Mouse (Mus musculus) cerebellum, adult 11-12 months (tissue): Measurements from ENCODE around the gene 1700003F12Rik.
A peak's percentile ranks its signal among the peaks of the same experiment; 100 is the strongest.

Experiments
- DNase-seq: peaks from one replicate; pipeline ENCODE4 v3.0.0; 2022

Gene 1700003F12Rik

GRCm38 (mm10) chr2:154546711-154547110 lies at the start of gene 1700003F12Rik:
TSS of gene 1700003F12Rik (plus strand) at chr2:154547085.
- peak; percentile 16 for DNase-seq

- peak; percentile 65 for DNase-seq
Observed at GRCm38 (mm10) chr2:154498571-154498970, 48.3 kb upstream of the 1700003F12Rik start.

GRCm38 (mm10) chr2:154499717-154500247 lies 47.1 kb upstream of the 1700003F12Rik start:
- no peak for DNase-seq

- no peak for DNase-seq
Observed at GRCm38 (mm10) chr2:154500758-154501157, 46.1 kb upstream of the 1700003F12Rik start.

GRCm38 (mm10) chr2:154507076-154507475 lies 39.8 kb upstream of the 1700003F12Rik start:
- DNase-seq, result no peak

- peak; percentile 65 for DNase-seq
Observed at GRCm38 (mm10) chr2:154507566-154508283, 39.2 kb upstream of the 1700003F12Rik start.

GRCm38 (mm10) chr2:154508450-154508849 lies 38.4 kb upstream of the 1700003F12Rik start:
- DNase-seq, result no peak

- no peak for DNase-seq
Observed at GRCm38 (mm10) chr2:154510141-154510540, 36.7 kb upstream of the 1700003F12Rik start.

- DNase-seq, result no peak
Observed at GRCm38 (mm10) chr2:154516944-154517343, 29.9 kb upstream of the 1700003F12Rik start.

- DNase-seq, result no peak
Observed at GRCm38 (mm10) chr2:154517424-154517823, 29.5 kb upstream of the 1700003F12Rik start.

- no peak for DNase-seq
Observed at GRCm38 (mm10) chr2:154521449-154521848, 25.4 kb upstream of the 1700003F12Rik start.

- DNase-seq, result no peak
Observed at GRCm38 (mm10) chr2:154522334-154522733, 24.6 kb upstream of the 1700003F12Rik start.

- no peak for DNase-seq
Observed at GRCm38 (mm10) chr2:154525285-154525684, 21.6 kb upstream of the 1700003F12Rik start.

- no peak for DNase-seq
Observed at GRCm38 (mm10) chr2:154526531-154526930, 20.4 kb upstream of the 1700003F12Rik start.

- no peak for DNase-seq
Observed at GRCm38 (mm10) chr2:154532888-154533287, 14.0 kb upstream of the 1700003F12Rik start.

- DNase-seq, result no peak
Observed at GRCm38 (mm10) chr2:154534704-154535270, 12.1 kb upstream of the 1700003F12Rik start.

- peak; percentile 52 for DNase-seq
Observed at GRCm38 (mm10) chr2:154538310-154538709, 8.6 kb upstream of the 1700003F12Rik start.

GRCm38 (mm10) chr2:154538710-154539109 lies 8.2 kb upstream of the 1700003F12Rik start:
- no peak for DNase-seq

- no peak for DNase-seq
Observed at GRCm38 (mm10) chr2:154539720-154540119, 7.2 kb upstream of the 1700003F12Rik start.

GRCm38 (mm10) chr2:154541630-154542029 lies 5.3 kb upstream of the 1700003F12Rik start:
- DNase-seq, result no peak

- DNase-seq, result peak; percentile 97
Observed at GRCm38 (mm10) chr2:154543567-154544347, 3.1 kb upstream of the 1700003F12Rik start.

GRCm38 (mm10) chr2:154548688-154549087 lies 1.8 kb downstream of the 1700003F12Rik start:
- DNase-seq, result peak; percentile 32

GRCm38 (mm10) chr2:154549127-154549885 lies 2.4 kb downstream of the 1700003F12Rik start:
- DNase-seq, result peak; percentile 25
